Mouse (Mus musculus): ENCODE measurements around the gene Heatr9. TPM values are rescaled to one million over a fixed set of nuclear protein-coding genes. Genes with fewer than 3 reads are reported as not detected.

Heatr9 gene
- total and polyA plus RNA-seq, 3 experiments, result not detected

GRCm38 (mm10) chr11:83568061-83568460, 46.1 kb upstream of the Heatr9 start:
- no peaks in the 10 kb centered on the region for H3K79me2 ChIP-seq (ENCODE audit: control insufficient read depth, insufficient read depth, low read length, poor library complexity)
- H3K9me3 ChIP-seq (replicated peaks; ENCODE audit: insufficient read depth, low read length), result no peaks in the 10 kb centered on the region
- no peak for DNase-seq (ENCODE audit: low read depth, low spot score)
- H3K4me1 ChIP-seq (ENCODE audit: control insufficient read depth in 1 of 2, insufficient read depth in 2 of 2, low read length in 2 of 2), result peaks cover 30 to 34% of the 10 kb centered on the region in 2 experiments
- TF ChIP-seq NRF1 (IDR thresholded peaks at IDR 0.05; ENCODE audit: insufficient read depth, low read depth, low read length, poor library complexity, severe bottlenecking) (no peak), SMC3 (IDR thresholded peaks at IDR 0.05; ENCODE audit: low read depth, low read length) (no peak), EP300 (IDR thresholded peaks at IDR 0.05; ENCODE audit: low read depth in 1 of 2, low read length in 2 of 2) (no peak), ZC3H11A (IDR thresholded peaks at IDR 0.05; ENCODE audit: low read depth, low read length) (no peak), MAX (IDR thresholded peaks at IDR 0.05; ENCODE audit: low read length) (no peak), MAZ (IDR thresholded peaks at IDR 0.05; ENCODE audit: low read depth, low read length) (no peak), NELFE (IDR thresholded peaks at IDR 0.05; ENCODE audit: low read depth, low read length) (no peak), GATA1 (IDR thresholded peaks at IDR 0.05; ENCODE audit: low read depth, low read length) (no peak), ETS1 (IDR thresholded peaks at IDR 0.05; ENCODE audit: low read depth, low read length) (no peak), JUND (IDR thresholded peaks at IDR 0.05; ENCODE audit: low read depth, low read length) (no peak), POLR2AphosphoS5 (IDR thresholded peaks at IDR 0.05; ENCODE audit: borderline replicate concordance, low read depth, low read length) (no peak), MEF2A (IDR thresholded peaks at IDR 0.05; ENCODE audit: extremely low read depth, insufficient replicate concordance, low read depth, low read length, poor library complexity, severe bottlenecking) (no peak), RAD21 (IDR thresholded peaks at IDR 0.05; ENCODE audit: low read depth, low read length) (no peak), MYB (IDR thresholded peaks at IDR 0.05; ENCODE audit: low read depth, low read length) (no peak), TAL1 (IDR thresholded peaks at IDR 0.05; ENCODE audit: low read length) (no peak), UBTF (IDR thresholded peaks at IDR 0.05; ENCODE audit: borderline replicate concordance, insufficient read depth, low read depth, low read length) (no peak), MAFK (IDR thresholded peaks at IDR 0.05; ENCODE audit: borderline replicate concordance, low read depth, low read length) (no peak), USF2 (IDR thresholded peaks at IDR 0.05; ENCODE audit: borderline replicate concordance in 1 of 2, insufficient read depth in 1 of 2, low read depth in 1 of 2, low read length in 2 of 2) (no peak), POLR2A (IDR thresholded peaks at IDR 0.05; ENCODE audit: control insufficient read depth in 1 of 2, insufficient read depth in 1 of 2, low read depth in 1 of 2, low read length in 2 of 2, poor library complexity in 1 of 2) (no peak), CTCF (IDR thresholded peaks at IDR 0.05 in 2 of 3, conservative IDR thresholded peaks at IDR 0.05 in 1 of 3; ENCODE audit: control insufficient read depth in 1 of 3, insufficient read depth in 1 of 3, low read depth in 2 of 3, low read length in 3 of 3, poor library complexity in 1 of 3, severe bottlenecking in 1 of 3) (no peak)
- peaks cover 0 to 36% of the 10 kb centered on the region in 2 experiments; a peak in 2 of 4 replicates for H3K36me3 ChIP-seq (ENCODE audit: control insufficient read depth in 1 of 2, insufficient read depth in 2 of 2, low read length in 2 of 2)
- no peak overlapping the region for H3K27ac ChIP-seq (ENCODE audit: control insufficient read depth, low read depth, low read length)
- H3K9ac ChIP-seq (ENCODE audit: control insufficient read depth, low read depth, low read length, poor library complexity, severe bottlenecking), result no peak overlapping the region
- H3K4me3 ChIP-seq (ENCODE audit: control insufficient read depth in 1 of 2, insufficient read depth in 1 of 2, low read depth in 2 of 2, low read length in 2 of 2), result no peak overlapping the region
- no peaks in the 10 kb centered on the region for H3K27me3 ChIP-seq (ENCODE audit: control insufficient read depth in 1 of 2, insufficient read depth in 2 of 2, low read length in 2 of 2)

- no peak for DNase-seq (ENCODE audit: low read depth, low spot score)
- Histone ChIP-seq H3K9me3 (replicated peaks; ENCODE audit: insufficient read depth, low read length) (no peaks in the 10 kb centered on the region), H3K27me3 (ENCODE audit: control insufficient read depth in 1 of 2, insufficient read depth in 2 of 2, low read length in 2 of 2) (no peaks in the 10 kb centered on the region), H3K4me1 (ENCODE audit: control insufficient read depth in 1 of 2, insufficient read depth in 2 of 2, low read length in 2 of 2) (peaks cover 27 to 28% of the 10 kb centered on the region in 2 experiments), H3K36me3 (ENCODE audit: control insufficient read depth in 1 of 2, insufficient read depth in 2 of 2, low read length in 2 of 2) (peaks cover 0 to 30% of the 10 kb centered on the region in 2 experiments; a peak in 2 of 4 replicates), H3K4me3 (ENCODE audit: control insufficient read depth in 1 of 2, insufficient read depth in 1 of 2, low read depth in 2 of 2, low read length in 2 of 2) (no peak overlapping the region), H3K79me2 (ENCODE audit: control insufficient read depth, insufficient read depth, low read length, poor library complexity) (no peaks in the 10 kb centered on the region), H3K9ac (ENCODE audit: control insufficient read depth, low read depth, low read length, poor library complexity, severe bottlenecking) (no peak overlapping the region), H3K27ac (ENCODE audit: control insufficient read depth, low read depth, low read length) (no peak overlapping the region)
- no peak for TF ChIP-seq NRF1 (IDR thresholded peaks at IDR 0.05; ENCODE audit: insufficient read depth, low read depth, low read length, poor library complexity, severe bottlenecking)
- TF ChIP-seq MXI1 (IDR thresholded peaks at IDR 0.05; ENCODE audit: low read depth, low read length), result no peak
- no peak for TF ChIP-seq RAD21 (IDR thresholded peaks at IDR 0.05; ENCODE audit: low read depth, low read length)
- TF ChIP-seq SIN3A (IDR thresholded peaks at IDR 0.05; ENCODE audit: low read length), result no peak
- TF ChIP-seq JUND (IDR thresholded peaks at IDR 0.05; ENCODE audit: low read depth, low read length), result no peak
- TF ChIP-seq ZC3H11A (IDR thresholded peaks at IDR 0.05; ENCODE audit: low read depth, low read length), result no peak
- no peak for TF ChIP-seq USF1 (IDR thresholded peaks at IDR 0.05; ENCODE audit: low read depth, low read length)
- TF ChIP-seq ELF1 (IDR thresholded peaks at IDR 0.05; ENCODE audit: low read depth, low read length), result no peak
- no peak for TF ChIP-seq GATA1 (IDR thresholded peaks at IDR 0.05; ENCODE audit: low read depth, low read length)
- TF ChIP-seq ZNF384 (IDR thresholded peaks at IDR 0.05; ENCODE audit: low read depth, low read length), result no peak
- TF ChIP-seq CHD2 (IDR thresholded peaks at IDR 0.05; ENCODE audit: low read length), result no peak
- no peak for TF ChIP-seq HCFC1 (IDR thresholded peaks at IDR 0.05; ENCODE audit: low read depth, low read length)
- no peak for TF ChIP-seq TAL1 (IDR thresholded peaks at IDR 0.05; ENCODE audit: low read length)
- no peak for TF ChIP-seq RCOR1 (IDR thresholded peaks at IDR 0.05; ENCODE audit: low read depth, low read length)
- TF ChIP-seq CTCF (IDR thresholded peaks at IDR 0.05 in 2 of 3, conservative IDR thresholded peaks at IDR 0.05 in 1 of 3; ENCODE audit: control insufficient read depth in 1 of 3, insufficient read depth in 1 of 3, low read depth in 2 of 3, low read length in 3 of 3, poor library complexity in 1 of 3, severe bottlenecking in 1 of 3), result no peak
Measured at GRCm38 (mm10) chr11:83567311-83567710, 45.3 kb upstream of the Heatr9 start.

Measured in MEL (cell line).